Mouse (Mus musculus) cerebellum, postnatal 14 days (tissue): ENCODE results near the gene Tspyl1.

Experiments used
- DNase-seq, 2 experiments: peaks; one replicate each; pipeline ENCODE4 v3.0.0; 2021; ENCODE audit warnings: mixed read lengths in 2 of 2

Tspyl1 gene

DNA sequence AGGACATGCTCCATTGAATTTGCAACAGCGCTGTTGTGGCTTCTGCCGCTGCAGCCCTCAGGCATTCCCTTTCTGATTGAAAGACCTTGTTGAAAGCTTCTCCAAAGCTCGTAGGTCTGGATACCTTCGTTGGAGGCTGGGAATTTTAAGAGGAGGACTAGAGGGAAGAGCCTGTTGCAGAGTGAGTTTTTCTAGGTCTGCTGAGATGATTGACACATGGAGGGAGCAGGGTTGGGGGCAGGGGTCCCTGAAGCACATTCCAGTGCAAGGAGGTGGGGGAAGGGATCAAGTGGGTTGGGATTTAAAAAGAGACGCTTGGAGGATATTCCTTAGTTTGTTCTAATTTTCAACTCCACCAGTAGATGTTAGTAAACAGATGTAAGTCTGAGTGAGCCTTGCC lies 18.4 kb downstream of the Tspyl1 start:
- DNase-seq, result no peak

DNA sequence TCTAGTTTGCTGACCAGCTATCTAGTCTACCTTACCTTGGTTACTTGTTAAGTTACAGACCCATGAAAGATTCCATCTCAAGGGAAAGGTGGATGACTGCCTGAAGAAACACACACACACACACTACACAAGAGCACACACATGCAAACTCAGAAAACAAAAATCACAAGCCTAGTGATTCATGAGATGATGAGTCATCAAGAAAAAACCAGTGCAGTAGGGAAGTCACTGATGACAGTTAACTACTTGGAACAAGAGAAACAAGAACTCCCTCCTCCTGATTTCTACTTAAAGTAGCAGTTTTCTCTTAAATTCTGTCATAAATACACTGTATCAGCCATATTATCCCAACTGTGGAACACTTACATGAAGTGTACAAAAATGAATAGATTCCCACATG lies 25.1 kb downstream of the Tspyl1 start:
- DNase-seq, result no peak

DNA sequence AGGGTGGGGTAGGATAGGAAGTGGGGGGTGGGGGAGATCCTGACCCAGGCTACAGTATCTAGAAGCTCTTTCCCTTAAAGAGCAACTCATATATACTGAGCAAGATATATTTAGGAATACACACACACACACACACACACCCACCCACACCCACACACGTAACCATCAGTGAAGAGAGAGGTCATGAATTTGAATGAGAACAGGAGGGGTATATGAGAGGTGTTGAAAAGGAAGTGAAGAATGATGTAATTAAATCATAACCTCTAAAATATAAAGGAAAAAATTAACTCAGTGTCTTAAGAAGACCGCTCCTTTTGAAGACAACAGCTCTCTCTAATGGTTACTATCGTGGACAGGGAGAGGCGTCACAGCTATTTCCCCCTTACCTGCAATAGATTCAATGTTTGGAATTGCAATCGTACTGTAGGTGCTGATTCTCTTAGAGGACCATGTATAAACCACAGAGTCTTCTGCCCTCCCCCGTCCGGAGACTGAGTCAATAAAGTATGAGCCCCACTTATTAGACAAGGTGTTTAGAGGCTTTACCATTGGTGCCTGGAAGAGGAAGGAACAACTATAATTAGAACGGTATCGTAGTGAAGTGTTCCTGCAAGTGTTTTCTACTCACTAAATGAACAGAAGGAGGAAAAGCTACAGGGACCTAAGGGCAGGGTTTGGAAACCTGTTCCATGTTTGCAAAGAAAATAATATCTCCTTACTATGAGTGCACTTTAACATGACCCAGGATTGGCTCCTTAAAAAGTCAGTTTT lies 28.1 kb downstream of the Tspyl1 start:
- no peak for DNase-seq

DNA sequence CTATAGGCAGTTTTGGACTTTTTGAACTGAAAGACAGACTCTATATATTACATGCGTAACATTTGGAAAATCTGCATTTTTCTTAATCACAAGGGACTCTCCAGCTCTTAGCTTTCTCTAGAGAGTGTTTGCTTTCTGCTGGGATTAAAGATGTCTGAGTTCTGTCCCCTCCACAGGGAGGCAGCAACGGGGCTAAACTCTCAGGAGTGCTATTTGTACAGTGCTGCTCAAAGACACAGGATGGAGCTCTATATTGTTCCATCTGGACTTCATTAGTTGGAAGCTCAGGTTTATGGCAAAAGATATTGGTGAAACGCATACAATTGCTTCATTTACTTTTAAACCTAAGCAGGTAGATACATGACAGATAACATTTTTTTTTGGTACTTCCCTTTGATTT lies 30.5 kb downstream of the Tspyl1 start:
- no peak for DNase-seq

DNA sequence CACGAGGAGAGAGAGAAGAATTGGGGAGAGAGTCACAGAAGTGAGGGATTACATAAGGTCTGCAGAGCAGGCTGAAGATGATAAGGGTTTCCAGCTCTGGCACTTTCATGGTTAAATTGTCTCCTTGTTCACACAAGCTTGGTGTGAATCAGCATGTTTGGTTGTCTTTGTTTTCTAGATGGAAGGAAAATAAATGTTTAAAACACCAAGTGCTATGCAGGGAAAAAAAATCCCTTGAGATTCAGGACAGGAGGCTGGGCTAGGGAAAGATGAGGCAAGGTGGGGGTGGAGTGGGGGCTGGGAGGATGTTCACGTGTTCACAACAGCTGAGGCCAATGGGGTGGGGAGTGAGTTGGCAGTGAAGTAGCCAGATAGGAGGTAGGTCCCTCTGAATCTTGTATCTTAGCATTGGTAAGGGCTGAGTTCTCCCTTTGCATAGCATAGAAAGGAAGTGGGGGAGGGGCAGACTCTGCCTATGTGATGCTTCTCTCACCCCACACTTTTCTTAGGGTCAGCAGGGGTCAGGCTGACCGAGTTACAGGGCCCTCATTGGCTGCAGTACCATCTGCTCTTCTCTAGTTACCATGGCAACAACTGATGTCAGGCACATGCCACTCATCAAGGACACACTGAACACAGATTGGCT lies 34.7 kb downstream of the Tspyl1 start:
- DNase-seq, result peak; percentile 89 to 92

DNA sequence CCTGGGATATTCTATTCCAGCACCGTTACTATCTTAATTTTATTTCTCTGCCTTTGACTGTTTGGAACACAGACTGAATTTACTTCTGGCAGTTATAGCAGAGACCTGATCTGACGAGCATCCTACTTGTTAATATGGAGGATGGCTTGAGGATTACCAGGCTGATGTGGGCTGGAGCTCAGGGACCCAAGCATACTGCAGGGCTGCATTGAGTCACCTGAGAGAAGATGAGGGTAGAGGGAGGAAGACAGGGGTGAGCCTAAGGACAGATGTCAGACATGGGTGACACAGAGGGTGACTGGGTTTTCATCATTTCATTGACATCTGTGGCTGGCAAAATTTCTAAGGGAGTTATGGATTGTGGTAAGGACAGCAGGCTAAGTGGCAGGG lies 35.2 kb downstream of the Tspyl1 start:
- DNase-seq, result peak in 1 of 2 experiments; percentile 32

DNA sequence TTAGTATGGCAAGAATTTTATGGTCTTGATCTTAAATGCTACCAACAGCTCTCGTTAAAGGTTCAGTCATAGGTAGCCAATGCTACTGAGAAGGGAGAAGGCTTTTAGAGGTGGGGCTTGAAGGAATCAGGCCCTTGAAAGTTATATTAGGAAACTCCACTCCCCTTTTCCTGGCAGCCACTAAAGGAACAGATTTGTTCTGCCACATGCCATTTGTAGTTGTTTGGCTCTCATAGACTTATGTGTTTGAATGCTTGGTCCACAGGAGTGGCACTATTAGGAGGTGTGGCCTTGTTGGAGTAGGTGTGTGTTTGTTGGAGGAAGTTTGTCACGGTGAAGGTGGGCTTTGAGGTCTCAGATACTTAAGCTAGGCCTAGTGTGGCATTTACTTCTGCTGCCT lies 38.8 kb downstream of the Tspyl1 start:
- no peak for DNase-seq

DNA sequence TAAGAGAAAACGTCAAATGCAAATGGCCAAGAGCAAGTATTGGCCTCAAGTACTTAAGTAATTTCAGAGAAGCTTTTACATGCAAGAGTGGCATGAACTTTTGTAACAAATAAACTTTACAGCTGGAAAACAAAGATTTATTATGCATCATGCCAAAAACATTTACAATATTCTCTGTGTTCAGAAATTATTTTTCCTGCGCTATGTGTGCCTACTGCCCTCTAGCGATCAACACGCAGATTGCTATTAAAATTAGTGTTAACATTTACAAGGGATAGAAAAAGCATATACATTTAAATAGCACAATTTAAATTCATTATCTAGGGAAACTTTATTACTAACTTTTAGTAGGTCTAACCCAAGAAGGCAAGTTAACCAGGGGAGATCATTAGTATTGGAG lies 44.7 kb downstream of the Tspyl1 start:
- peak; percentile 16 to 43 for DNase-seq

DNA sequence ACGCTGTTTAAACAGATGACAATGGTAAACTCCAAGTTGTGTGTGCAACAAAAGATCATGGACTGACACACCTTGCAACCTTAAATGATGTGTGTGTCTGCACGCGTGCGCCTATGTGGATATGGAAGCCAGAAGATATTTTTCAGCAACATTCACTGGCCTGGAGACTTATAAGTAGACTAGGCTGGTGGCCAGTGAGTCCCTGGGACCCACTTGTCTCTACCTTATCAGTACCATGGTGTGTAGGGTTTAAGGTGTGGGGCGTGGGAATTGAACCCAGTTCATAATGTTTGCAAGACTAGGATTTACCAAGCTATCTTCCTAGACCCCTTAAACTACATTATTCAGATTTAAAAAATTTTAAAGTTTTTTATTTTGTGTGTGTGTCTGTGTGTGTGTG lies 45.2 kb downstream of the Tspyl1 start:
- no peak for DNase-seq

DNA sequence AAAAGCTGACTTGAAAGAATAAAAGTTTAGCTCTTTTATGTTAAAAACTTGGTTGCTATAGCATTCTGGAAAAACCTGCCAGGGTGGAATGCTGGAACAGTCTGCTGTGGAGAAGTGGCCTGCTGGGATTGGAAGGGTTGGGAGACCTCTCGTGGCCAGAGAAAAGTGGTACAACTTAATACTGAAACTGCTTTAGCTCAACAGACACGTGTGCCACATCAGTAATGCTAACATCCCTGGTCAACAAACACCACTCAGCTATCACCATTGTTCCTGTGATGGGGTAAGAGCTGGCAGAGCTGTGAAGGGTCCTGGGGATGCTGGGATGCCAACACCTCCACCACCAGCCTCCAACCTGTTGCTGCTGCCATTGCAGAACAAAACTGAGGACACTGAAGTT lies 46.3 kb downstream of the Tspyl1 start:
- DNase-seq, result peak; percentile 66 to 69
